Mouse (Mus musculus) skeletal muscle tissue, adult 2 months (tissue): Measurements from ENCODE around the gene Ednra.
A peak's percentile ranks its signal among the peaks of the same experiment; 100 is the strongest.

Experiments
- DNase-seq: peaks from one replicate; pipeline ENCODE4 v3.0.0-alpha.2; 2012; ENCODE audit warnings: low read depth, low spot score

The Ednra gene

GRCm38 (mm10) chr8:77724046-77724930 lies at the start of gene Ednra:
TSS of gene Ednra (minus strand) at chr8:77724464.
- DNase-seq: peak; percentile 17

GRCm38 (mm10) chr8:77773831-77774230 lies 49.6 kb upstream of the Ednra start:
- no peak for DNase-seq

- DNase-seq: no peak
Measured at GRCm38 (mm10) chr8:77773256-77773655, 49.0 kb upstream of the Ednra start.

GRCm38 (mm10) chr8:77772210-77772886 lies 48.1 kb upstream of the Ednra start:
- DNase-seq: no peak

- no peak for DNase-seq
Measured at GRCm38 (mm10) chr8:77770966-77771365, 46.7 kb upstream of the Ednra start.

GRCm38 (mm10) chr8:77768916-77769315 lies 44.7 kb upstream of the Ednra start:
- no peak for DNase-seq

GRCm38 (mm10) chr8:77764253-77764652 lies 40.0 kb upstream of the Ednra start:
- DNase-seq: no peak

- no peak for DNase-seq
Measured at GRCm38 (mm10) chr8:77762967-77763366, 38.7 kb upstream of the Ednra start.

GRCm38 (mm10) chr8:77755441-77755840 lies 31.2 kb upstream of the Ednra start:
- DNase-seq: no peak

GRCm38 (mm10) chr8:77753796-77754195 lies 29.5 kb upstream of the Ednra start:
- DNase-seq: no peak

GRCm38 (mm10) chr8:77752041-77752440 lies 27.8 kb upstream of the Ednra start:
- DNase-seq: no peak

- no peak for DNase-seq
Measured at GRCm38 (mm10) chr8:77750407-77750806, 26.1 kb upstream of the Ednra start.

- DNase-seq: no peak
Measured at GRCm38 (mm10) chr8:77744476-77744875, 20.2 kb upstream of the Ednra start.

- no peak for DNase-seq
Measured at GRCm38 (mm10) chr8:77742395-77742794, 18.1 kb upstream of the Ednra start.

GRCm38 (mm10) chr8:77741050-77741777 lies 16.9 kb upstream of the Ednra start:
- DNase-seq: no peak

GRCm38 (mm10) chr8:77738419-77738818 lies 14.2 kb upstream of the Ednra start:
- DNase-seq: no peak

GRCm38 (mm10) chr8:77737327-77737726 lies 13.1 kb upstream of the Ednra start:
- no peak for DNase-seq

- no peak for DNase-seq
Measured at GRCm38 (mm10) chr8:77733792-77734191, 9.5 kb upstream of the Ednra start.

GRCm38 (mm10) chr8:77732964-77733363 lies 8.7 kb upstream of the Ednra start:
- no peak for DNase-seq

GRCm38 (mm10) chr8:77725406-77725805 lies 1.1 kb upstream of the Ednra start:
- no peak for DNase-seq

- DNase-seq: peak; percentile 3
Measured at GRCm38 (mm10) chr8:77723534-77724045, 674 bp downstream of the Ednra start.

- no peak for DNase-seq
Measured at GRCm38 (mm10) chr8:77723018-77723417, 1.2 kb downstream of the Ednra start.
